Mouse (Mus musculus): ENCODE measurements around the gene Kcnb1.

Gene Kcnb1

DNA sequence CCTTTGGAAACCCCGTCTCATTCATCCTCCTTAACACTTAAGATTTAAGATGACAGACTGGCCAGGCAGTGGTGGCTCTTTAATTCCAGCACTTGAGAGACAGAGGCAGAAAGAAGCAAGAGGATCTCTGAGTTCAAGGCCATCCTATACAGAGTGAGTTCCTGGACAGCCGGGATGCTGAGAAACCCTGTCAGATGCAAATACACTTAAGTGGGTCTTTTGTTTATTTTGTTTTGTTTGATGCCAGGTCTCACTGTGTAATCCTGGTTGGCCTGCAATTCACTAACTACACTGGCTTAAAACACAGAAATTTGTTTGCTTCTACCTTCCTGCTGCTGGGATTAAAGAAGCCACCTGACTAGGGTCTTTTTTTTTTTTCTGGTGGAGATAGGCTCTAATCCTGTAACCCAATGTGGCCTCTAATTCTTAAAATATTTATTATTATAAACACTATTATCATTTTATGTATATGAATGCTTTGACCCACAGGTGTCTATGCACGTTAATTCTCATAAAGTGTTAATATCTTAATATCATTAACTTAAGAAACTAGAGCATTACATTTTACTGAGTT is 131.1 kb downstream of the Kcnb1 start:
- no peak for DNase-seq

DNA sequence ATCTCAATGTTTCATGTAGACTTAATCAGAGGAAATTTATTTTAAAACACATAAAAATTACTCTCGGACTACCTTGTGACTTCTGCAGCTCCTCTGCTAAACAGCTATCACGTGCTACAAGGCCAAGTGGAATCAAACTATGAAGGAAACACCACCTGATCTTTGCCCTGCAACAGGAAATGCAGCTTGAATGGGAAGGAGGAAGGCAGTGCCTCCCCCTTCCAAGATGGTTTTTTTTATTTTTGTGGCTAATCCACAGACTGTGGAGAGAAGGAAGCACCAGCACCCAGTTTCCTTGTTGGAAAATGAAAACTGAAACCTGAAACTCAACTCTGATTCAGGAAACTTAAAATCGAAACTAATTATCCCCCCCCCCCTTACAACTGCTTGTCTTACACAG is 131.8 kb downstream of the Kcnb1 start:
- peak; percentile 76 for DNase-seq

DNA sequence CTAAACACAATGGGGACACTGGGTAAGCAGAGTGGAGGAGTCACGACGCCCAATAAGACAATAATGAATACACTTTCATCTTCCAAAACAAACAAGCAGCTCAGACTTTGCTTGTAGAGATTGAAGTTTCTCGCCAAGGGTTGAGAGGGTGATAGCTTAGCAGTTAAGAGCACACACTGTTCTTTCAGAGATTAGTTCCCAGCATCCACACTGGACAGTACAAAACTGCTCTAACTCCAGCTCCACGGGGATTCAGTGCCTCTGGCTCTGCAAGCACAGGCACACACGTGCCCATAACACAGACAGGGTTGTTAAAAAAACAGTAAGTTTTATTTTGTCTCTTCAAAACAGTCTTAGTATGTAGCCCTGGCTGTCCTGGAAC is 133.0 kb downstream of the Kcnb1 start:
- no peak for DNase-seq

DNA sequence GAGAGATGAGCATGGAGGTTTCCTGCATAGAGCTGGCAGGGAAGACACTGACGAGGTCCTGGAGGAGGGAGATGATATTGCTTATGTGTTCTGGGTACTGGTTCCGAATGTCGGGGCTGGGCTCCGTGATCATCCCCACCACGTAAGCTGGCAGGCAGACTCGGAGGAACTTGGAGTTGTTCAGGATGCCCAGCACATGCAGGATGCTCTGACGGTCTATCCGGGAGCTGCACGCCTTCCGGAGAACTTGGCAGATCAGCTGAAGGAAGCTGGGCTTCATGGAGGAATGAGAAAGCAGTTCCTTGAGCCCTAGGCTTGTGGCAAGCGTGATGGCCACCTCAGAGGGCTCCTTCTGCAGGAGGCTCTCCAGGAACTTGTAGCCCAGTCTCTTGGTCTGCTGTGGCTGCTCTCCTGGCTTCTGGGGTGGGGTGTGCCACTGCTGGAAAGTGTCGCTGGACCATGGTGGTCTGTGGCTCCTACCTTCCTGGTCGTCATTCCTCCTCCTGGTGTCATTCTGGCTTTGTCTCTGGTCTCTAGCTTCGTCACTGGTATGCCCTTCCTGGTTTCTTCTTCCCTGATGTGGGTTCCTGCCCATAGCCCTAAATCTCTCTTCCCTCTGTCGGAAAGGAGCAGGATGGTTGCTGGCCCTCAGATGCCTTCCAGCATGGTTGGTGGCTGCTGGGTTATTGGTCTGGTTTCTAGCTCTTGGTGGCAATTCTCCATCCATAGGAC is 133.6 kb downstream of the Kcnb1 start:
- no peak for DNase-seq

GRCm38 (mm10) chr2:167055386-167055785 is 134.6 kb downstream of the Kcnb1 start:
- peak; percentile 79 for DNase-seq

DNA sequence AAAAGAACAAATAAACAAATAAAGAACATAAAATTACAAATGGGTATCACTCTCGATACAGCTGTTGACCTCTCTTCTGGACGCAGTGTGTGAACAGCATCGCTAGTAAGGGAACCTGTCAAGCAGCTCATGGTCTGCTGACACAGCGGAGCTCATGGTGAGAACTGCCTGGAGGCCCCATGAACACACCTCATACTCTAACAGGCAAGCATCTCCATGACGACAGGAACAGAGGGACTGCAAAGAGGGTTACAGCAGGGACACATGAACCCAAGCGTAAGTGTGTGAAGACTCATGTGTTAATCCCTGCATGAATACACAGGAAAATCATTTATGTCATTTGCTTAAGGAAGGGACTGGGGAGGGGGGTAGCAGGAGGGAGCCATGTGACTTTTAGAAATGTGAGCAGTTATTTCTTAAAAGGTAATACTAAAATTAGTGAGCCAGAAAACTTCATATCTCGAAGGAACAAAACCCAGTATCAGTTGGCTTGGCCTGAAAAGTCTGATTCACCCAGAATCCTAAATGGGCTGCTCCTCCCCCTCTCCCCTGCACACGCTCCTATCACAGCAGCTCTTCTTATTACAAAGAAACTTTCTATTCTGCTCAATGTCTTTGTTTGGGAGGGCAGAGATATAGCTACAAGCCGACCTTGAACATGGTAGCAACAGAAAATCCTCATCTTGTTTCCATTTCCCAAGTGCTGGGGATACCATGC is 136.7 kb downstream of the Kcnb1 start:
- no peak for DNase-seq

DNA sequence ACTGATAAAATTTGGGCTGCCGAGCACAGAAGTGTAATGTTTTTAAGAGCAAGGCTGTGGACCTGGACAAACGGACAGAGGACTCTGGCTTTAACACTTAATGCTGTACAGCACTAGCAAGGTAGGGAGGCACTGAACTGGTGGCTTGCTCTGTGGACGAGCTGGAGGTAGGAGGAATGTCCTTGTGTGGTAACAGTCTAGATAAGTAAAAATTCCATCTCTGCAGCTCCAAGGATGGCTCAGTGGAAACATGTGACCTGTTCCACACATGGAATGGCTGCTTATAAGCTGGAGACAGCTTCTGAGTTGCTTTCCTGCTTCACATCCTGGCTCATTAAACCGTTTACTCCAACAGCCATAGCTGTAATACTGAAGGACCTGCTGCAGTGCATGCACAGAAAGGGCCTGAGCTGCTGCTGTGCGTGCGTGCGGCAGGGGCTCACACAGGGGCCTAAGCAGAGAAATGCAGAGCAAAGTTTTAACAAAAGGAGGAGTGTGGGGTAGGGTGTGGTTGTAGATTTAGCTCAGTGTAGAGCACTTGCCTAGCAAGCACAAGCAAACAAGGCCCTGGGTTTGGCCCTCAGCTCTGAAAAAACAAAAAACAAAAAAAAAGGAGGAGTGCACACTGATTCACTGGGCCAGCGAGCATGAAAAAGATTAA is 141.1 kb downstream of the Kcnb1 start:
- no peak for DNase-seq

GRCm38 (mm10) chr2:167048223-167048622 is 141.7 kb downstream of the Kcnb1 start:
- DNase-seq = no peak

Data from kidney, postnatal 14 days (tissue).